Mouse (Mus musculus): Measurements from ENCODE around the gene Gamt. TPM values are rescaled to one million over a fixed set of nuclear protein-coding genes. Genes with fewer than 3 reads are reported as not detected.
"Not testable (repeated sequence)": the region's sequence is repeated elsewhere in the genome, so short reads cannot be mapped to it uniquely, and the experiment has no call there.

The Gamt gene
- polyA plus RNA-seq, 1 experiment from 2014 or later: 19.5 TPM

DNA sequence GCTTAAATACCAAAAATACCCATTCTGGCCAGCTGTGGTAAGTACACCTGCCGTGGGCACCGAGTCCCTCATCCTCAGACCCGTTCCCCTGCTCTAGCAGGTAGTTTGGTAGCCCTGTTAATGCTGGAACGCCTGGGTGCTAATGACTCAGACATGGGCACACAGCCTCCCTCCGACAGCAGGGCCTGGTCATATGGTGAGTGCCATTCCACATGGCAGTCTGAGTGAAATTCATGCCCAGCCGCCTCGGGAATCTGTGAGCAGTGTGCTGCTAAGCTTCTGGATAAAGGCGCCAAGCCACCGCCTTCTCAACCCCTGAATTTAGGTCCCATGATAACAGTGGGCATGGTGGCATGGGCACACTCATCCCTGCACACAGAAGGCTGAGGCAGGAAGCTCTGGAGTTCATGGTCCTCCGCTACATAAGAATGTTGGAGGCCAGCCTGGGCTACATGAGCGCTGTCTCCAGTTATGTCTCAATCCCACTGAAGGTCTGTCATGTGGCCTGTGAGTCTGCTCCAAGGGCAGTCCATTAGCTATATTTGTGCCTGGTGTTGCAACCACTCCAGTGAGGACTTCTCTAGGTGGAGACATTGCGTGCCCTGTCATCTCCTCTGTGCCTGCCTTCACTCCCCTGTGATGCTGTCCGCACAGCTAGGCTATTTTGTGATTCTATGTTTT is 24.5 kb downstream of the Gamt start:
- Histone ChIP-seq H3K9ac (ENCODE audit: low read depth, low read length) (no peak overlapping the region), H3K36me3 (ENCODE audit: control insufficient read depth, insufficient read depth, low read length) (peaks cover 33% of the 10 kb centered on the region), H3K27ac (ENCODE audit: low read length) (no peak overlapping the region), H3K4me2 (ENCODE audit: low read length) (no peak overlapping the region), H3K4me3 (ENCODE audit: low read depth, low read length) (no peak overlapping the region), H3K27me3 (ENCODE audit: control insufficient read depth, insufficient read depth, low read depth, low read length) (no peaks in the 10 kb centered on the region), H3K9me3 (replicated peaks; ENCODE audit: control insufficient read depth, low read length, poor library complexity, severe bottlenecking) (no peaks in the 10 kb centered on the region), H3K4me1 (ENCODE audit: control insufficient read depth, insufficient read depth, low read length) (peaks cover 11% of the 10 kb centered on the region; the same call in 1 of the 2 replicates)
- ATAC-seq: no peak
- 83% methylated on average over 13 of the region's 13 CpGs for WGBS

- ATAC-seq: no peak
- Histone ChIP-seq H3K9me3 (replicated peaks; ENCODE audit: control insufficient read depth, low read length, poor library complexity, severe bottlenecking) (no peaks in the 10 kb centered on the region), H3K4me2 (ENCODE audit: low read length) (peak overlapping the region; percentile 95), H3K27ac (ENCODE audit: low read length) (peak overlapping the region; percentile 97), H3K27me3 (ENCODE audit: control insufficient read depth, insufficient read depth, low read depth, low read length) (no peaks in the 10 kb centered on the region), H3K4me3 (ENCODE audit: low read depth, low read length) (peak overlapping the region; percentile 76), H3K36me3 (ENCODE audit: control insufficient read depth, insufficient read depth, low read length) (0 out of 2 replicates have a peak, but pooled peaks cover 8% of the 10 kb centered on the region), H3K4me1 (ENCODE audit: control insufficient read depth, insufficient read depth, low read length) (peaks cover 37% of the 10 kb centered on the region), H3K9ac (ENCODE audit: low read depth, low read length) (peak overlapping the region; percentile 91)
- 29% methylated on average over 15 of the region's 15 CpGs for WGBS
Measured at GRCm38 (mm10) chr10:80227877-80228775, 32.7 kb downstream of the Gamt start.

GRCm38 (mm10) chr10:80227166-80227539 is 33.7 kb downstream of the Gamt start:
- no peaks in the 10 kb centered on the region for H3K9me3 ChIP-seq (replicated peaks; ENCODE audit: control insufficient read depth, low read length, poor library complexity, severe bottlenecking)
- H3K27ac ChIP-seq (ENCODE audit: low read length): peak overlapping the region; percentile 97
- peak overlapping the region; percentile 95 for H3K4me2 ChIP-seq (ENCODE audit: low read length)
- H3K9ac ChIP-seq (ENCODE audit: low read depth, low read length): peak overlapping the region; percentile 91
- no peaks in the 10 kb centered on the region for H3K27me3 ChIP-seq (ENCODE audit: control insufficient read depth, insufficient read depth, low read depth, low read length)
- WGBS: 6% methylated on average over 10 of the region's 10 CpGs
- H3K4me1 ChIP-seq (ENCODE audit: control insufficient read depth, insufficient read depth, low read length): peaks cover 29% of the 10 kb centered on the region
- ATAC-seq: no peak; the same call in 1 of the 2 replicates
- peak overlapping the region; percentile 76 for H3K4me3 ChIP-seq (ENCODE audit: low read depth, low read length)
- H3K36me3 ChIP-seq (ENCODE audit: control insufficient read depth, insufficient read depth, low read length): 0 out of 2 replicates have a peak, but pooled peaks cover under 1% of the 10 kb centered on the region

- Histone ChIP-seq H3K4me2 (ENCODE audit: low read length) (peak within 1 kb of the TSS; percentile 95), H3K36me3 (ENCODE audit: control insufficient read depth, insufficient read depth, low read length) (no peaks in the 10 kb centered on the region), H3K4me1 (ENCODE audit: control insufficient read depth, insufficient read depth, low read length) (peaks cover 29% of the 10 kb centered on the region), H3K27ac (ENCODE audit: low read length) (peak within 1 kb of the TSS; percentile 97), H3K9me3 (replicated peaks; ENCODE audit: control insufficient read depth, low read length, poor library complexity, severe bottlenecking) (no peaks in the 10 kb centered on the region), H3K27me3 (ENCODE audit: control insufficient read depth, insufficient read depth, low read depth, low read length) (no peaks in the 10 kb centered on the region), H3K4me3 (ENCODE audit: low read depth, low read length) (peak within 1 kb of the TSS; percentile 76), H3K9ac (ENCODE audit: low read depth, low read length) (peak within 1 kb of the TSS; percentile 91)
- peak; percentile 96 for ATAC-seq
- WGBS: under 1% methylated on average over 64 of the region's 75 CpGs
Measured at GRCm38 (mm10) chr10:80226416-80227165, 34.2 kb downstream of the Gamt start, which contains the start of gene Mum1. TSS of gene Mum1 (plus strand) at chr10:80226434.

- H3K27ac ChIP-seq (ENCODE audit: low read length): peak overlapping the region; percentile 97
- H3K9me3 ChIP-seq (replicated peaks; ENCODE audit: control insufficient read depth, low read length, poor library complexity, severe bottlenecking): no peaks in the 10 kb centered on the region
- ATAC-seq: no peak; the same call in 1 of the 2 replicates
- H3K4me1 ChIP-seq (ENCODE audit: control insufficient read depth, insufficient read depth, low read length): peaks cover 29% of the 10 kb centered on the region
- under 1% methylated on average over 14 of the region's 14 CpGs for WGBS
- no peaks in the 10 kb centered on the region for H3K27me3 ChIP-seq (ENCODE audit: control insufficient read depth, insufficient read depth, low read depth, low read length)
- H3K36me3 ChIP-seq (ENCODE audit: control insufficient read depth, insufficient read depth, low read length): no peaks in the 10 kb centered on the region
- peak overlapping the region; percentile 95 for H3K4me2 ChIP-seq (ENCODE audit: low read length)
- 0 out of 2 replicates have a peak overlapping the region, but pooled peaks have one; percentile 1 for H3K9ac ChIP-seq (ENCODE audit: low read depth, low read length)
- H3K4me3 ChIP-seq (ENCODE audit: low read depth, low read length): peak overlapping the region; percentile 76
Measured at GRCm38 (mm10) chr10:80226071-80226415, 34.8 kb downstream of the Gamt start.

- H3K9ac ChIP-seq (ENCODE audit: low read depth, low read length); H3K27me3 ChIP-seq (ENCODE audit: control insufficient read depth, insufficient read depth, low read depth, low read length); H3K27ac ChIP-seq (ENCODE audit: low read length); H3K4me2 ChIP-seq (ENCODE audit: low read length); ATAC-seq; H3K36me3 ChIP-seq (ENCODE audit: control insufficient read depth, insufficient read depth, low read length); H3K4me3 ChIP-seq (ENCODE audit: low read depth, low read length); H3K9me3 ChIP-seq (replicated peaks; ENCODE audit: control insufficient read depth, low read length, poor library complexity, severe bottlenecking): not testable (repeated sequence)
- 87% methylated on average over 2 of the region's 2 CpGs for WGBS
- peaks cover 12% of the 10 kb centered on the region for H3K4me1 ChIP-seq (ENCODE audit: control insufficient read depth, insufficient read depth, low read length)
Measured at GRCm38 (mm10) chr10:80223137-80223536, 37.7 kb downstream of the Gamt start.

- Histone ChIP-seq H3K36me3 (ENCODE audit: control insufficient read depth, insufficient read depth, low read length) (no peaks in the 10 kb centered on the region), H3K9me3 (replicated peaks; ENCODE audit: control insufficient read depth, low read length, poor library complexity, severe bottlenecking) (no peaks in the 10 kb centered on the region), H3K27me3 (ENCODE audit: control insufficient read depth, insufficient read depth, low read depth, low read length) (no peaks in the 10 kb centered on the region), H3K4me3 (ENCODE audit: low read depth, low read length) (no peak overlapping the region), H3K27ac (ENCODE audit: low read length) (no peak overlapping the region), H3K4me2 (ENCODE audit: low read length) (no peak overlapping the region), H3K4me1 (ENCODE audit: control insufficient read depth, insufficient read depth, low read length) (no peaks in the 10 kb centered on the region; the same call in 1 of the 2 replicates), H3K9ac (ENCODE audit: low read depth, low read length) (no peak overlapping the region)
- no peak for ATAC-seq
- WGBS: 32% methylated on average over 9 of the region's 9 CpGs
Measured at GRCm38 (mm10) chr10:80220676-80221075, 40.1 kb downstream of the Gamt start.

GRCm38 (mm10) chr10:80215048-80215772 is 45.6 kb downstream of the Gamt start:
- no peaks in the 10 kb centered on the region for H3K27me3 ChIP-seq (ENCODE audit: control insufficient read depth, insufficient read depth, low read depth, low read length)
- ATAC-seq: 0 out of 2 replicates have a peak, but pooled peaks have one; percentile 36
- H3K4me2 ChIP-seq (ENCODE audit: low read length): no peak overlapping the region
- no peaks in the 10 kb centered on the region for H3K9me3 ChIP-seq (replicated peaks; ENCODE audit: control insufficient read depth, low read length, poor library complexity, severe bottlenecking)
- H3K9ac ChIP-seq (ENCODE audit: low read depth, low read length): peak overlapping the region; percentile 23; the same call in 1 of the 2 replicates
- 13% methylated on average over 16 of the region's 16 CpGs for WGBS
- no peak overlapping the region for H3K4me3 ChIP-seq (ENCODE audit: low read depth, low read length)
- H3K27ac ChIP-seq (ENCODE audit: low read length): peak overlapping the region; percentile 63
- no peaks in the 10 kb centered on the region for H3K36me3 ChIP-seq (ENCODE audit: control insufficient read depth, insufficient read depth, low read length)
- H3K4me1 ChIP-seq (ENCODE audit: control insufficient read depth, insufficient read depth, low read length): peaks cover 6% of the 10 kb centered on the region; the same call in 1 of the 2 replicates

Measured in midbrain, embryonic 16.5 days (tissue).